Mouse (Mus musculus) small intestine, adult 2 months (tissue): ENCODE results near the gene Oxnad1.

Experiments used
- CTCF ChIP-seq: fragments of 200-500 bp; IDR thresholded peaks from 2 replicates; pipeline ENCODE4 v1.5.1; 2012; ENCODE audit warnings: low read depth, mild to moderate bottlenecking, control low read depth, inconsistent platforms, low read length, moderate library complexity, mixed read lengths; ENCODE audit not compliant: insufficient replicate concordance, insufficient read length; ENCODE audit errors: extremely low read depth
- POLR2A ChIP-seq: fragments of 200-500 bp; IDR thresholded peaks from 2 replicates; pipeline ENCODE4 v1.6.1; 2012; ENCODE audit warnings: low read depth, mild to moderate bottlenecking, control low read depth, inconsistent platforms, low read length, moderate library complexity

DNA sequence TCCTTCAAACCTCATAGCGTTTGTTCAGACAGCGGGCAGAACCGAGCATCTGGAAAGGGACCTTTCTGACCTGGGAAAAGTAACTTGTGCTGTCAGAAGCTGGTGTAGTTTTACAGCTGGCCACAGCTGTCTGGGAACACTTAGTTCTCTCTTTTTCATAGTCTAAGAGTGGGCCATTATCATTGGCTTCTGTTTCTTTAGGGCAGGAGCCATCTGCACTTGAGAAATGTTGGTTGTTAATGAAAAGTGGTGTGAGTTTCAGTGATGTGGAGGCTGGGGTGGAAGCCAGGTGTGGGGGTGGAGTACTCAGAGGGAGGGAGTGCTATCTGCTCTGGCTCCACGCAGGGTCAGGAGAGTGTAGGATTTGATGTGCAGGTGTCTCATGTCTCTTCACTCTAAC lies 6.0 kb downstream of the Oxnad1 start:
- TF ChIP-seq CTCF: no peak
- TF ChIP-seq POLR2A: no peak
